Mouse (Mus musculus): ENCODE data around the gene Pibf1.

GRCm38 (mm10) chr14:99108762-99109161 lies 9.5 kb downstream of the Pibf1 start:
- TF ChIP-seq CTCF (IDR thresholded peaks at IDR 0.05; ENCODE audit: low read depth) (no peak), EP300 (optimal IDR thresholded peaks at IDR 0.05) (no peak)
